Mouse (Mus musculus) ES-Bruce4 (cell line): ENCODE data around the gene Dscaml1.

Experiments used
- CTCF ChIP-seq: IDR thresholded peaks from one replicate; pipeline ENCODE4 v1.8.1; 2011; ENCODE audit warnings: low read depth, low read length
- EP300 ChIP-seq: IDR thresholded peaks from 2 replicates; pipeline ENCODE4 v1.6.1; 2011; ENCODE audit warnings: low read depth, low read length; ENCODE audit not compliant: insufficient read depth
- POLR2A ChIP-seq: IDR thresholded peaks from one replicate; pipeline ENCODE4 v1.8.1; 2011; ENCODE audit warnings: low read length; ENCODE audit not compliant: insufficient read depth

- TF ChIP-seq CTCF, result no peak
- TF ChIP-seq POLR2A, result no peak
- no peak for TF ChIP-seq EP300
These were observed 17.9 kb downstream of the Dscaml1 start for GRCm38 (mm10) chr9:45444251-45444798.
